ENCODE assay signal across 15 mouse cellular contexts in the genomic region with DNA sequence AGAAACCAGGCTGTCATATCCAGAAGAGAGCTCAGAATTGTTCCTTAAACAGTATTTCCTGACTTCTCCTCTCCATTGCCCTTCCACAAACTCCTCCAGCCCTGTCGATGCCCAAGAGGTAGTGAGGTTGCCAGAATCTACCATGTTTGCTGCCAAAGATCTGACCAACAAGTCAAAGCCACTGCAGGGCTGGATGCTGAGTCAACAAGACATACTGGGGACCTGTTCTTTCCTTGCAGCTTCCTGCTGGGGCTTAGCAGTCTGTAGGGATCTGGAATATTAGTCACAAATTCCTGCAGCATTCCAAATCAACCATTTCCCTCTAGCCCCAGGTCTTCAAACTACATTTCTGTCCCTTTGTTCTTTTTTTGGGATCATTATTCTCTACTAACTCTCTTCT. TPM values are rescaled to one million over a fixed set of nuclear protein-coding genes. Genes with fewer than 3 reads are reported as not detected.
A peak's percentile ranks its signal among the peaks of the same experiment; 100 is the strongest.
DNase-seq lines count a peak whose midpoint lies in the region.
"Had no signal": no experiment of that assay in that cellular context is flagged by ENCODE, and none has a peak within 500 bp of the region (broad histone marks: within the 10 kb centered on the region; RNA-seq: fewer than 3 reads in every experiment).

No protein-coding gene starts in this region.

- peak; percentile 13 to 23 for DNase-seq in cerebellum, postnatal 10 days
- no peak for DNase-seq in cerebellum, adult 9-10 months
- DNase-seq in 3T3-L1 (ENCODE audit: low read depth, low spot score) (peak; percentile 94), NIH3T3 (ENCODE audit: low read depth) (peak; percentile 63)
- DNase-seq in fibroblast of lung, adult 2 months (ENCODE audit: low read depth), result peak; percentile 73
- no peak for DNase-seq in kidney, postnatal 25 days
- no peak for DNase-seq in gastrocnemius, adult 18-20 months (ENCODE audit: low spot score)
- DNase-seq: adrenal gland, adult 2 months; cerebellum, adult 11 months; cerebellum, adult 8-10 months; cerebellum, postnatal 36 days; gastrocnemius, postnatal 10 days; heart, adult 2 months; heart, postnatal 14 days; kidney, adult 8-10 months had no signal

RNA-seq across cellular contexts. Expression of gene Abcc5, which starts 19.7 kb away (rescaled TPM):
- 10 to 100 TPM; 54.0 to 56.5 TPM for total RNA-seq in gastrocnemius, adult 18-20 months (2021)

RNA-seq across cellular contexts. Expression of gene Eif2b5, which starts 52.7 kb away (rescaled TPM):
- total RNA-seq in gastrocnemius, adult 18-20 months (2021), result 10 to 100 TPM; 52.6 to 54.4 TPM

Comparison
In these comparisons a context has a peak if more than half of its experiments do, and no peak if none do; other contexts are left out.
1. DNase-seq: peak in cerebellum, postnatal 10 days (2 of 2), 3T3-L1 (single experiment), NIH3T3 (single experiment) and fibroblast of lung, adult 2 months (single experiment); none in cerebellum, adult 9-10 months (single experiment), kidney, postnatal 25 days (0 of 2) and gastrocnemius, adult 18-20 months (single experiment).